Mouse (Mus musculus) kidney, adult 2 months (tissue): Measurements from ENCODE around the gene Lrrc63. TPM values are rescaled to one million over a fixed set of nuclear protein-coding genes. Genes with fewer than 3 reads are reported as not detected.

Experiments
- DNase-seq: peaks from one replicate; pipeline ENCODE4 v3.0.0; 2021
- H3K27ac ChIP-seq: fragments of 200-500 bp; 2 replicates; pipeline ENCODE4 v1.5.1; 2012; ENCODE audit warnings: low read depth, low read length, control low read depth, inconsistent platforms; ENCODE audit not compliant: insufficient read depth
- H3K27me3 ChIP-seq: fragments of 200-500 bp; replicated peaks from 2 replicates; pipeline ENCODE4 v1.6.1; 2012; ENCODE audit warnings: mild to moderate bottlenecking, moderate library complexity, low read length, inconsistent platforms; ENCODE audit not compliant: control insufficient read depth, insufficient read depth
- H3K36me3 ChIP-seq: fragments of 200-500 bp; 2 replicates; pipeline ENCODE4 v1.6.1; 2012; ENCODE audit warnings: mild to moderate bottlenecking, moderate library complexity, low read length, inconsistent platforms; ENCODE audit not compliant: control insufficient read depth, insufficient read depth
- H3K4me1 ChIP-seq: fragments of 200-500 bp; 2 replicates; pipeline ENCODE4 v1.6.1; 2011; ENCODE audit warnings: low read length; ENCODE audit not compliant: control insufficient read depth, insufficient read depth
- H3K4me3 ChIP-seq: fragments of 200-500 bp; 2 replicates; pipeline ENCODE4 v1.5.1; 2011; ENCODE audit warnings: mild to moderate bottlenecking, low read depth, low read length, control low read depth; ENCODE audit not compliant: insufficient read depth
- CTCF ChIP-seq: fragments of 200-500 bp; conservative IDR thresholded peaks from 2 replicates; pipeline ENCODE4 v1.5.1; 2011; ENCODE audit warnings: low read depth, mild to moderate bottlenecking, control low read depth, low read length, moderate library complexity, mixed read lengths; ENCODE audit not compliant: insufficient read depth, insufficient read length
- POLR2A ChIP-seq: fragments of 200-500 bp; IDR thresholded peaks from one replicate; pipeline ENCODE4 v1.6.1; 2011; ENCODE audit warnings: low read depth, low read length, control low read depth
- WGBS: fragments of 180-500 bp; shearing (Covaris S2); methylation state at CpG from one replicate; pipeline ENCODE4 v1.1.7; 2018; 5-methylcytosine and 5-hydroxymethylcytosine counted together
- polyA plus RNA-seq: library from polyadenylated mRNA; depleted of rRNA; stranded (reverse); fragments of >200 nt; gene quantifications from 2 replicates; pipeline ENCODE4 v1.2.3, GENCODE M21; 2012; rRNA removed

Gene Lrrc63
- polyA plus RNA-seq, 1 experiment: not detected

DNA sequence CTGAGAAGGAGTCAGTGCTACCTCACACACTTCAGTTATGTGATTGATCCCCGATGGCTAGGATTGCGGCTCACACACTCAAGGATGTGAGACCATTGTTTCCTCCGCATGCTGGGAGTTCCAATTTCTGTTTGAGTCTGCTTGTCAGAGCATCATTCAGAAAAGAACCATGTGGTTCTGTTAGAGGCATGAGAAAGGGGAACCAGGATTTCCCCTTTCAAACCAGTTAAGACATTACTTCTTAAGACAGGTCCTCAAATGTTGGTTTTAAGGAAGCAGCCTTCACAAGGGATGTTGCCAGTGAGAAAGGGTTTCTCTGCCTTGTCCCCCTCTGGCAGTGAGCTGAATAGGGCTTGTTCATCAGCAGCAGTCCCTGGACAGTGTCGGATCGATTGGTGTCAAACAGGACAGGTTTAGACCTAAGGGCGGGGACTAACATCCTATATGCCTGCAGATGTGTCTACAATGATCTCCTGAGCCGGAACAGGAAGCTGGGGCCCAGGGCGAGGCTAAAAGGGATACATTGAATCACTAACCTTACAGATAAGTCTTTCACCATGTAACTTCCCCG, 73.7 kb downstream of the Lrrc63 start:
- WGBS: 81% methylated on average over 9 of the region's 9 CpGs
- Histone ChIP-seq H3K27ac (no peak overlapping the region), H3K4me1 (peaks cover 6% of the 10 kb centered on the region), H3K4me3 (no peak overlapping the region), H3K36me3 (no peaks in the 10 kb centered on the region), H3K27me3 (no peaks in the 10 kb centered on the region)
- TF ChIP-seq CTCF (no peak), POLR2A (no peak)
- no peak for DNase-seq

DNA sequence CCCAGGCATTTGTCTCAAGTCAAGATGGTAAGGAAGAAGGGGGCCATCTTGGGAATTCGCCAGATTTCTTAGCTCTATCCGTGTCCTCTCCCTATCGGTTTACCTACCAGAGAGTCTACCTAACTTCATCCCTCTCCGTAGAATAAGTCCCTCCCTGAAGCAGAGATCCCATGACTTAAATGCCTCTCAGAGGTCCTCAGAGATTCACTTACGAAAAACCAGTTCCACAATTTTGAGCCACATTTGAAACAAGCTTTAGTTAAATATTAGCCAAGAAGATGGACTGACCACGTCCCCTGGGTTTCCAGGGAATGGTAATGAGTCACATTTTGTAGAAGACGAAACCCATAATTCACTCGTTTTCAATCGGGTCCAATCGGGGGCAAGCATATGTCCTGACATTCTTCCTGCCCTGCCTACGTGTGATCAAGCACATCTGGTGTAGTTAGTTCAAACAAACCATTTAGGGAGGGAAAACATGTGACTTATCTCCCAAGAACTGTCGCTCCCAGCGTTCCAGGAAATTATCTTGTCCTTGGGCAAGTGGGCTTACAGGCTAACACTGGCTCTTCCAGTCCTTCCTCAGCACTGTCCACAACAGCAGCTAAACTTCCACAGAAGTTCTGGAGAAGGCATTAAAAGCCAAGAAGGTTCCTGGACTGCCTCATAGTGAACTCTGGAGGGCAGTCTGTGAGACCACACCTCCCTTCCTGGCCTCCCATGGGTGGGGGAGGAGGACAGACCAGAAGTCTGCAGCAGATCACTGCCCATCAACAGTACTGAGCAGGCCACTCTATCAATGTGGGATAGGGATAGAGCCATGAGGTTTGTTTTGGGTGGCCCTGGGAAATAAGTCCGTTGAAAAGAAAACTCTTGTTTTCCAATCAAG, 76.0 kb downstream of the Lrrc63 start:
- DNase-seq: peak; percentile 51
- H3K4me3 ChIP-seq: no peak overlapping the region
- no peaks in the 10 kb centered on the region for H3K36me3 ChIP-seq
- no peaks in the 10 kb centered on the region for H3K27me3 ChIP-seq
- no peak for TF ChIP-seq POLR2A
- no peak for TF ChIP-seq CTCF
- peaks cover 6% of the 10 kb centered on the region for H3K4me1 ChIP-seq
- no peak overlapping the region for H3K27ac ChIP-seq
- 31% methylated on average over 14 of the region's 14 CpGs for WGBS

DNA sequence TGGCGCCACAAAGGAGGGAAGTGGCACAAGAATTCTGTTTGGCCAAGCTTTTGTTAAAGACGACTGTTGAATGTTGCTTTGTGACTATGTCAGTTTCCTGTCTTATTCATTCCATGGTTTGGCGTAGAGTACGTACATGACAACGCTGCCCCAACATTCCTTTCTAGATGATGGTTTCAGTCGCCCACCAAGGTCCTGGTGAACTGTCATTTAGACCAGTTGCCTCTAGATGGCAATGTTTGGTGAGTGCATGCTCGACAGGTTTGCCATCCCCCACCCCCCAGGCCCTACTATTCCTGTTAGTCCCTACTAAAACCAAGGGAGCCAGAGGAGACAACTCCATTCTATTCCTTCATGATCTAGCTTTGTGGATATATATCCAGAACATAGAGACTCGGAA, 78.2 kb downstream of the Lrrc63 start:
- Histone ChIP-seq H3K36me3 (no peaks in the 10 kb centered on the region), H3K4me1 (peaks cover 6% of the 10 kb centered on the region), H3K27ac (no peak overlapping the region), H3K4me3 (no peak overlapping the region), H3K27me3 (no peaks in the 10 kb centered on the region)
- 0 out of 2 replicates have a peak, but pooled peaks have one; percentile 10 for TF ChIP-seq CTCF
- TF ChIP-seq POLR2A: no peak
- no peak for DNase-seq
- 72% methylated on average over 8 of the region's 8 CpGs for WGBS

DNA sequence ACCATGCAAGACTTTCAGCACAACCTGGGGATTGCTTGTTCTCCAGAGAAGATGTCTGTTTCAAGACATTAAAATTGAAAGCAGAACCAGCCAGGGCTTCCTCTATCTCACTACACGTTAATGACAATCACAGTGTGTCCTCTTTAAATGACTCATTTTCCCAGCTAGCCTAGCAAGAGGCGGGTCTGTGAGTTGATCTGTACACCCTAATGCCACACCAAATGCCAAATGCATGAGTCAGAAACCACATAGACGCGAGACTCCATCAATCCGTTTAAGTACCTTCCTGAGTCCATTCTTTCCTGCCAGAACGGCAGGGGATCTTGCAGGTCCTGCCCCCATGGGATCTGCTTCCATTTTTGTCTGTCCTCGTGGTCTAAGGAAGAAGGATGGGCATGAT, 85.5 kb downstream of the Lrrc63 start:
- H3K4me1 ChIP-seq: no peaks in the 10 kb centered on the region
- 63% methylated on average over 7 of the region's 7 CpGs for WGBS
- no peaks in the 10 kb centered on the region for H3K36me3 ChIP-seq
- H3K4me3 ChIP-seq: no peak overlapping the region
- peak; percentile 10 for DNase-seq
- H3K27me3 ChIP-seq: no peaks in the 10 kb centered on the region
- H3K27ac ChIP-seq: no peak overlapping the region
- no peak for TF ChIP-seq POLR2A
- TF ChIP-seq CTCF: no peak

DNA sequence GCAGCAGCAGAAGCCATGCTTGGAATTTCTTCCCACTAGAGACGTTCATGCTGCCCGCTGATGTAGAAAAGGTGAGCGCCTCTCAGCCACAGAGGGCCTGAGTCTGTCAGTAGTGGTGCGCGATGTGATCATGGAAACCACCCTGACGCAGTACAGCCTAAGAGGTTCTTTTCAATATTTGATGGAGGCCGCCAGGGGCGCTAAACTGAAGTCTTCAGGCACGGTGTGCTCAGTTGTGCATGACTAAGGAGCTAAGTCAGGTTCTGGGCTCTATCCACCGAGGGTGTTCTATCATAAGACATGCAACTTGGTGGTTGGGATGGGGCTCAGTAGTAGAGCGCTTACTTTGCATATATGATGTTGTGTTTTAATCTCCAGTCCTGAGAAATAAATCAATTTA, 95.2 kb downstream of the Lrrc63 start:
- H3K4me3 ChIP-seq: no peak overlapping the region
- H3K4me1 ChIP-seq: no peaks in the 10 kb centered on the region
- WGBS: 61% methylated on average over 11 of the region's 11 CpGs
- TF ChIP-seq POLR2A: no peak
- peak; percentile 28; the same call in 1 of the 2 replicates for TF ChIP-seq CTCF
- no peak for DNase-seq
- no peak overlapping the region for H3K27ac ChIP-seq
- H3K36me3 ChIP-seq: no peaks in the 10 kb centered on the region
- no peaks in the 10 kb centered on the region for H3K27me3 ChIP-seq

Other genes with a start within 250 kb of the Lrrc63 start
- gene Lrch1, start 183.0 kb downstream of the Lrrc63 start, polyA plus RNA-seq: 8.2 and 8.4 TPM in 2 replicates
- 0.27 and 1.2 TPM in 2 replicates for gene Rubcnl, start 114.9 kb downstream of the Lrrc63 start, polyA plus RNA-seq
- gene Lcp1, start 220 bp upstream of the Lrrc63 start, polyA plus RNA-seq: 7.3 and 13.7 TPM in 2 replicates
- 2.0 and 2.6 TPM in 2 replicates for gene Cpb2, start 111.4 kb upstream of the Lrrc63 start, polyA plus RNA-seq
- 6.4 and 7.0 TPM in 2 replicates for gene Zc3h13, start 153.5 kb upstream of the Lrrc63 start, polyA plus RNA-seq